Mouse (Mus musculus) embryonic facial prominence, embryonic 14.5 days (tissue): ENCODE measurements around the gene Eef2k. TPM values are rescaled to one million over a fixed set of nuclear protein-coding genes. Genes with fewer than 3 reads are reported as not detected.

Experiments used
- ATAC-seq: fragments of 200-750 bp; cut with Nextera tagmentation; 2 replicates; pipeline ENCODE4 v1.8.0; 2017; ENCODE audit warnings: low read depth, moderate number of reproducible peaks, moderate TSS enrichment
- DNase-seq: peaks from one replicate; pipeline ENCODE4 v3.0.0-alpha.2; 2015; ENCODE audit warnings: low spot score
- H3K27ac ChIP-seq: fragments of 300-500 bp; sonication (generic); replicated peaks from 2 replicates; pipeline ENCODE4 v1.5.1; 2014; ENCODE audit warnings: low read depth, mild to moderate bottlenecking, low read length, moderate library complexity
- H3K27me3 ChIP-seq: fragments of 300-500 bp; sonication (generic); replicated peaks from 2 replicates; pipeline ENCODE4 v1.6.1; 2014; ENCODE audit warnings: low read length; ENCODE audit not compliant: control insufficient read depth, insufficient read depth
- H3K36me3 ChIP-seq: fragments of 300-500 bp; sonication (generic); 2 replicates; pipeline ENCODE4 v1.6.1; 2014; ENCODE audit warnings: low read length, mixed read lengths; ENCODE audit not compliant: control insufficient read depth, insufficient read depth
- H3K4me1 ChIP-seq: fragments of 300-500 bp; sonication (generic); 2 replicates; pipeline ENCODE4 v1.6.1; 2014; ENCODE audit warnings: antibody characterized with exemption, low read length; ENCODE audit not compliant: control insufficient read depth, insufficient read depth
- H3K4me2 ChIP-seq: fragments of 300-500 bp; sonication (generic); 2 replicates; pipeline ENCODE4 v1.6.1; 2014; ENCODE audit warnings: low read depth, mild to moderate bottlenecking, low read length, moderate library complexity, mixed read lengths
- H3K4me3 ChIP-seq: fragments of 300-500 bp; sonication (generic); 2 replicates; pipeline ENCODE4 v1.5.1; 2014; ENCODE audit warnings: low read depth, mild to moderate bottlenecking, low read length
- H3K9ac ChIP-seq: fragments of 300-500 bp; sonication (generic); 2 replicates; pipeline ENCODE4 v1.6.1; 2014; ENCODE audit warnings: low read depth, mild to moderate bottlenecking, low read length, moderate library complexity, mixed read lengths
- H3K9me3 ChIP-seq: fragments of 300-500 bp; sonication (generic); 2 replicates; pipeline ENCODE4 v1.6.1; 2016; ENCODE audit warnings: low read length; ENCODE audit not compliant: control insufficient read depth
- WGBS: fragments of 180-500 bp; shearing (Covaris S2); extraction: QIAGEN DNeasy Blood & Tissue Kit; methylation state at CpG from one replicate; pipeline ENCODE4 v1.1.7; 2014; 5-methylcytosine and 5-hydroxymethylcytosine counted together
- polyA plus RNA-seq: library from polyadenylated mRNA; unstranded; fragments of >200 nt; fragmentation: Nextera tagmentation; extraction: Ambion mirVana; gene quantifications from 2 replicates; pipeline ENCODE4 v1.2.1, GENCODE M21; 2014

The Eef2k gene
- polyA plus RNA-seq, 1 experiment from 2014 or later, result 19.6 TPM

DNA sequence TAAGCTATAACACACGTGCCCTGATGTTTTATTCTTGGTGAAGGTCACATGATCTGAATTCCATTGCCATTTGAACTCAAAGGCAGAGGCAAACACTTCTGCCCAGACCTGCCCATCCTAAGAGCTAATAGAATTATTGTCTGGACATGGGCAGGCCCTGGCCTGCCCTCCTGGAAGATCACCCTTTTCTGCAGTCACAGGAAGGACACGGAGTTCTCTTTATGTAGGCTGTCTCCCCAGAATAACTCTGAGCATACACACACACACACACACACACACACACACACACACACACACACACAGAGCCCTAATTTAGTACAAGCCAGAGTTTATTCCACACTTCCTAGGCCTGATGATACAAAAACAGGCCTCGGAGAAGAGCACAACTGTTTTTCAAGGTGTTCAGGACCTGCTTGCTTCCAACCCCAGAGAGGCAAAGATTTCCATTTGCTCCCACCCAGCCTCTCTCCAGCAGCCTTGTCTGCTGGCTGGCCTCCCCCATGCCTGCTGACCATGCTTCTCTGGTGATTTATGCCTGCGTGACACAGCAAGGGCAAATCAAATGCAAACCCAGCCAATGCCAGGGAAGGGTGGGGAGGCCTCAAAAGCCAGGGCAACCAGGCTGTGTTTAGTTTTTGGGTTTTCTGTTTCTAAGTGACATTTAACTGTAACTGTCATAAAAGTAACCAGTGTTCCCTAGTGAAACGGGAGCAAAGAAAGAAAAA lies 4.0 kb upstream of the Eef2k start:
- Histone ChIP-seq H3K4me3 (no peak overlapping the region), H3K9ac (no peak overlapping the region), H3K27ac (no peak overlapping the region), H3K9me3 (no peaks in the 10 kb centered on the region), H3K4me1 (no peaks in the 10 kb centered on the region), H3K36me3 (no peaks in the 10 kb centered on the region), H3K27me3 (no peaks in the 10 kb centered on the region), H3K4me2 (no peak overlapping the region)
- DNase-seq (no peak), ATAC-seq (no peak)
- WGBS, result 64% methylated on average over 5 of the region's 5 CpGs

DNA sequence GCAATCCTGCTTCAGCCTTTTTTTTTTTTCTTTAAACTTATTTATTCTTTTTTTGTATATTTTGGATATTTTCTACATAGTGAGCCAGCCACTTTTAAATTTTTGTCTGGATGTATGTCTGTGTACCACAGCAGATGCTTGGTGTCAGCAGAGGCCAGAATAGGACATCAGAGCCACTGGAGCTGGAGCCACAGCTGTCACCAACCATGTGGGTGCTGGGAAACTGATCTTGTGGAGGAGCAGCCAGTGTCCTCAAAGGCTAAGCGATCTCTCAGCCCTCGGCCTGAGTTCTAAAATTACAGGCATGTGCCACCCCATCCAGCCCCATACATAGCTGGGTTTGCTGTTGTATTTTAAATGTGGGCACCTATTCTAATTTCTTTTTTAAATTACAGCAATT lies 2.8 kb upstream of the Eef2k start:
- Histone ChIP-seq H3K4me1 (peaks cover 7% of the 10 kb centered on the region), H3K4me3 (no peak overlapping the region), H3K9me3 (no peaks in the 10 kb centered on the region), H3K4me2 (no peak overlapping the region), H3K9ac (no peak overlapping the region), H3K36me3 (no peaks in the 10 kb centered on the region), H3K27me3 (no peaks in the 10 kb centered on the region), H3K27ac (no peak overlapping the region)
- ATAC-seq (no peak), DNase-seq (no peak)
- WGBS, result 57% methylated on average over 2 of the region's 2 CpGs

DNA sequence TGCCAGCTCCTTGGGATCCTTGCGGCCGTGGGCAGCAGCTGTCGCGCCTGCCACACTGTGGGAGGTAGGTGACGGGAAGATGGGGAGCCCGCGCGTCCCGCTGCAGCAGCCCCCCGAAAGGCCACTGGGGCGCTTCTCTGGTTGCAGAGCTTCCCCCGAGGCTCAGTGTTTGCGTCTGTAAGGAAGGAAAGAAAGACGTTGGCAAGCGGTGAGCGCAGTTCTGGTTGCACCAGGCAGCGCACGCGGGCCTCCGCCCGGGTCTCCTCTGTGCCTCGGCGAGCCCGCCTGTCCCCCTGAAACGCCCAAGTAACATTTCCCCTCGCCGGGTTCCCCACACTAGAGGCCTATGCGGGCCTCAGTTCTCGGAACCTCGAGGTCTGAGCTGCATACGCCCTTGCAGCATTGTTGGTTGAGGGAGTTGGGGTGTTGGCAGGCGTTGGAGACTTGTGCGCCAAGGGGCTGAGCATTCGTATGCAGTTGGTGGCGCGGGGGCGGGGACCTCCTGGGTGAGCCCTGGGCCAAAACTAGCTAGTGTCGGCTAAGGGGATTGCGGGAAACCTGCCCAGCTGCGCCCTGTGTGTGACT lies 498 bp downstream of the Eef2k start:
- ATAC-seq, result peak; percentile 73
- H3K36me3 ChIP-seq, result 0 out of 2 replicates have a peak, but pooled peaks cover 11% of the 10 kb centered on the region
- H3K9me3 ChIP-seq, result no peaks in the 10 kb centered on the region
- WGBS, result 0% methylated on average over 40 of the region's 40 CpGs
- peak overlapping the region; percentile 95 for H3K27ac ChIP-seq
- H3K4me3 ChIP-seq, result peak overlapping the region; percentile 83
- peaks cover 8% of the 10 kb centered on the region for H3K4me1 ChIP-seq
- DNase-seq, result peak; percentile 91
- H3K27me3 ChIP-seq, result no peaks in the 10 kb centered on the region
- peak overlapping the region; percentile 85 for H3K9ac ChIP-seq
- peak overlapping the region; percentile 63 for H3K4me2 ChIP-seq

DNA sequence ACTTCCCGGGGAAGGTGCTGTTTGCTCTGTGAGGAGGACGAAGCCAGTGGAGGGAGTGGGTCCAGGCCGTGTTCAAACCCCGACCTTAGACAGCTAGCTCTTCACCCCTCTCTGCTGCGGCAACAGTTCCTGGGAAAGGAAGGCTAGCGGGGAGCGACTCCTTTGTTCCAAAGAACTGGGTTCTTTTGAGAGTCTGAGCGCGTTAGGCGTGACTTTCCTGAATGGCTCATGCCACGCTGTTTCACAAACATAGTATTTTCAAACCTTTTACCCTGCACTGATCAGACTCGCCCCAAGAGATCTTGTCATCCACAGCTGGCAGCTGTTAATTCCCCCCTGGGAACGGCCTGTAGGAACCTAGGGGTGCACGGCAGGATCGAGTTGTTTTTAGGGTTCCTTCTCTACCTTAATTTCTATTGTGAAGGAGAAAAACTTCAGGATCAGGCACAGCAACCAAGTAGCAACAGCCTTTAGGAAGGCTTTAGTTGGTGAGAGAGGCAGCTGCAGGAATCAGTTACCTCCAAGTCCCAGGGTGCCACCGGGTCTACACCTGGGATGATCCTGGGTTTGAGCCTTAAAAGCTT lies 1.3 kb downstream of the Eef2k start:
- no peak for DNase-seq
- H3K4me2 ChIP-seq, result peak overlapping the region; percentile 63

GRCm38 (mm10) chr7:120844689-120845088 lies 2.1 kb downstream of the Eef2k start:
- H3K9ac ChIP-seq, result peak overlapping the region; percentile 85
- peak overlapping the region; percentile 83 for H3K4me3 ChIP-seq
- peaks cover 15% of the 10 kb centered on the region; the same call in 1 of the 2 replicates for H3K36me3 ChIP-seq
- H3K27ac ChIP-seq, result no peak overlapping the region
- ATAC-seq (no peak), DNase-seq (no peak)
- 19% methylated on average over 9 of the region's 9 CpGs for WGBS
- H3K4me2 ChIP-seq, result peak overlapping the region; percentile 63
- peaks cover 8% of the 10 kb centered on the region for H3K4me1 ChIP-seq
- H3K9me3 ChIP-seq, result no peaks in the 10 kb centered on the region
- H3K27me3 ChIP-seq, result no peaks in the 10 kb centered on the region

More for the DNA sequence above, 1.3 kb downstream of the Eef2k start:
- peak overlapping the region; percentile 83 for H3K4me3 ChIP-seq
- H3K27me3 ChIP-seq, result no peaks in the 10 kb centered on the region
- ATAC-seq, result peak; percentile 2; the same call in 1 of the 2 replicates
- H3K9ac ChIP-seq, result peak overlapping the region; percentile 85
- 3% methylated on average over 16 of the region's 16 CpGs for WGBS
- peaks cover 8% of the 10 kb centered on the region for H3K4me1 ChIP-seq
- peak overlapping the region; percentile 95 for H3K27ac ChIP-seq
- H3K9me3 ChIP-seq, result no peaks in the 10 kb centered on the region
- peaks cover 15% of the 10 kb centered on the region; the same call in 1 of the 2 replicates for H3K36me3 ChIP-seq

- H3K4me1 ChIP-seq, result peaks cover 21% of the 10 kb centered on the region
- H3K27me3 ChIP-seq, result no peaks in the 10 kb centered on the region
- no peaks in the 10 kb centered on the region for H3K9me3 ChIP-seq
- no peak for ATAC-seq
- DNase-seq, result no peak
- no peak overlapping the region for H3K9ac ChIP-seq
- H3K4me2 ChIP-seq, result no peak overlapping the region
- 85% methylated on average over 3 of the region's 3 CpGs for WGBS
- H3K36me3 ChIP-seq, result peaks cover 15% of the 10 kb centered on the region; the same call in 1 of the 2 replicates
- no peak overlapping the region for H3K27ac ChIP-seq
- no peak overlapping the region for H3K4me3 ChIP-seq
Measured at GRCm38 (mm10) chr7:120848831-120849512, 6.3 kb downstream of the Eef2k start.

- WGBS, result 88% methylated on average over 3 of the region's 3 CpGs
- H3K4me3 ChIP-seq, result no peak overlapping the region
- no peak overlapping the region for H3K27ac ChIP-seq
- H3K36me3 ChIP-seq, result peaks cover 15% of the 10 kb centered on the region; the same call in 1 of the 2 replicates
- H3K9ac ChIP-seq, result no peak overlapping the region
- DNase-seq, result no peak
- no peak for ATAC-seq
- H3K4me1 ChIP-seq, result peaks cover 13% of the 10 kb centered on the region
- no peak overlapping the region for H3K4me2 ChIP-seq
- H3K27me3 ChIP-seq, result no peaks in the 10 kb centered on the region
- H3K9me3 ChIP-seq, result no peaks in the 10 kb centered on the region
Measured at GRCm38 (mm10) chr7:120850165-120850564, 7.5 kb downstream of the Eef2k start.

DNA sequence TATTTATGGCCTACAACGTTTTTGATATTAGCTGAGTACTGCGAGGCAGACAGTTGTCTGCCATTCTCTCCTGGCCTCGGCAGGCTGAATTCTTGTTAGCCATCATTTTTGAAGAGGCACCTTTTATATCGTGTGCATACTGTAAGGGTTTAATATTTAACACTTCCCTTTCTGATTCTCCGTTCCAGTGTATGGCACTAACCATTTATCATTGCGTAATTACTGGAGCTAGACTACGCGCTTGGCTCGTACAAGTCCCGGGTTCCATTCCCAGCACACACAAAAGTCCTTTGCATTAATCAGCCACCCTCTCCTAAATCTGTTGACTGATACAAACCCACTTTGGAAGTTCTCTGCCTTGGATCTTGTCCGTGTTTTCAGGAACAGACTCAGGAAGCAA lies 17.2 kb downstream of the Eef2k start:
- Histone ChIP-seq H3K9ac (no peak overlapping the region), H3K9me3 (no peaks in the 10 kb centered on the region), H3K4me2 (no peak overlapping the region), H3K4me3 (no peak overlapping the region), H3K36me3 (peaks cover 12% of the 10 kb centered on the region), H3K4me1 (peaks cover 41% of the 10 kb centered on the region), H3K27me3 (no peaks in the 10 kb centered on the region), H3K27ac (no peak overlapping the region)
- no peak for ATAC-seq
- no peak for DNase-seq
- WGBS, result 88% methylated on average over 11 of the region's 11 CpGs
